Mouse (Mus musculus) embryonic fibroblast, embryonic 13.5 days (primary cell): ENCODE results near the gene Gpr137b. TPM values are rescaled to one million over a fixed set of nuclear protein-coding genes. Genes with fewer than 3 reads are reported as not detected.
"Not testable (repeated sequence)": the region's sequence is repeated elsewhere in the genome, so short reads cannot be mapped to it uniquely, and the experiment has no call there.

Experiments used
- H3K27ac ChIP-seq: 2 replicates; pipeline ENCODE4 v1.5.1; 2012; ENCODE audit warnings: low read length, control low read depth, inconsistent platforms; ENCODE audit not compliant: insufficient read depth
- H3K4me1 ChIP-seq: 2 replicates; pipeline ENCODE4 v1.6.1; 2011; ENCODE audit warnings: low read length; ENCODE audit not compliant: control insufficient read depth, insufficient read depth
- H3K4me3 ChIP-seq: 2 replicates; pipeline ENCODE4 v1.5.1; 2011; ENCODE audit warnings: mild to moderate bottlenecking, control low read depth, low read length; ENCODE audit not compliant: insufficient read depth
- CTCF ChIP-seq: IDR thresholded peaks from 2 replicates; pipeline ENCODE4 v1.5.1; 2011; ENCODE audit warnings: mild to moderate bottlenecking, control low read depth, low read length, moderate library complexity, borderline replicate concordance; ENCODE audit not compliant: insufficient read depth
- POLR2A ChIP-seq: IDR thresholded peaks from 2 replicates; pipeline ENCODE4 v1.6.1; 2011; ENCODE audit warnings: low read depth, mild to moderate bottlenecking, control low read depth, low read length, moderate library complexity
- polyA plus RNA-seq: library from polyadenylated mRNA; stranded (reverse); fragments of >200 nt; gene quantifications from 2 replicates; pipeline ENCODE4 v1.2.4, GENCODE M21; 2011; ENCODE audit warnings: low read depth; ENCODE audit not compliant: missing spikeins, insufficient read length

Gene Gpr137b
- polyA plus RNA-seq, 1 experiment: 27.7 TPM

- TF ChIP-seq POLR2A: no peak
- TF ChIP-seq CTCF: no peak
- Histone ChIP-seq H3K4me1 (no peaks in the 10 kb centered on the region), H3K4me3 (no peak overlapping the region), H3K27ac (no peak overlapping the region)
Observed at GRCm38 (mm10) chr13:13349288-13349687, 44.5 kb downstream of the Gpr137b start.

- H3K27ac ChIP-seq, H3K4me1 ChIP-seq, H3K4me3 ChIP-seq: not testable (repeated sequence)
Observed at GRCm38 (mm10) chr13:13347634-13348412, 46.0 kb downstream of the Gpr137b start.

- H3K4me3 ChIP-seq, H3K4me1 ChIP-seq, H3K27ac ChIP-seq: not testable (repeated sequence)
Observed at GRCm38 (mm10) chr13:13337361-13337760, 56.5 kb downstream of the Gpr137b start.

- no peak overlapping the region for H3K27ac ChIP-seq
- TF ChIP-seq POLR2A (no peak), CTCF (no peak)
Observed at GRCm38 (mm10) chr13:13328876-13329275, 64.9 kb downstream of the Gpr137b start.

More at GRCm38 (mm10) chr13:13328876-13329275, 64.9 kb downstream of the Gpr137b start:
- Histone ChIP-seq H3K4me3 (no peak overlapping the region), H3K4me1 (no peaks in the 10 kb centered on the region)

Other genes with a start within 250 kb of the Gpr137b start
- gene Prl2c5, start 211.3 kb downstream of the Gpr137b start, polyA plus RNA-seq: not detected in 2 replicates
- gene Nid1, start 43.5 kb upstream of the Gpr137b start, polyA plus RNA-seq: 407 and 478 TPM in 2 replicates
- 12.2 and 14.1 TPM in 2 replicates for gene Lyst, start 196.4 kb upstream of the Gpr137b start, polyA plus RNA-seq